Mouse (Mus musculus) heart, embryonic 13.5 days (tissue): ENCODE measurements around the gene Flywch2. TPM values are rescaled to one million over a fixed set of nuclear protein-coding genes. Genes with fewer than 3 reads are reported as not detected.

Source experiments
- ATAC-seq: fragments of 200-750 bp; cut with Nextera tagmentation; 2 replicates; pipeline ENCODE4 v1.8.0; 2017; ENCODE audit warnings: moderate TSS enrichment; ENCODE audit not compliant: insufficient number of reproducible peaks, low FRiP score, low TSS enrichment; ENCODE audit errors: extremely low read depth
- H3K27ac ChIP-seq: fragments of 300-500 bp; sonication (generic); replicated peaks from 2 replicates; pipeline ENCODE4 v1.5.1; 2015; ENCODE audit warnings: moderate library complexity, mild to moderate bottlenecking, inconsistent platforms
- H3K27me3 ChIP-seq: fragments of 300-500 bp; sonication (generic); replicated peaks from 2 replicates; pipeline ENCODE4 v1.6.1; 2015; ENCODE audit warnings: mild to moderate bottlenecking, inconsistent platforms
- H3K36me3 ChIP-seq: fragments of 300-500 bp; sonication (generic); 2 replicates; pipeline ENCODE4 v1.6.1; 2015; ENCODE audit warnings: mild to moderate bottlenecking, inconsistent platforms
- H3K4me1 ChIP-seq: fragments of 300-500 bp; sonication (generic); 2 replicates; pipeline ENCODE4 v1.6.1; 2015; ENCODE audit warnings: inconsistent platforms
- H3K4me2 ChIP-seq: fragments of 300-500 bp; sonication (generic); 2 replicates; pipeline ENCODE4 v1.6.1; 2015; ENCODE audit warnings: inconsistent platforms, mild to moderate bottlenecking, moderate library complexity
- H3K4me3 ChIP-seq: fragments of 300-500 bp; sonication (generic); 2 replicates; pipeline ENCODE4 v1.5.1; 2015; ENCODE audit warnings: moderate library complexity, mild to moderate bottlenecking, inconsistent platforms
- H3K9ac ChIP-seq: fragments of 300-500 bp; sonication (generic); 2 replicates; pipeline ENCODE4 v1.6.1; 2015; ENCODE audit warnings: inconsistent platforms, mild to moderate bottlenecking, moderate library complexity
- H3K9me3 ChIP-seq: fragments of 300-500 bp; sonication (generic); 2 replicates; pipeline ENCODE4 v1.6.1; 2016; ENCODE audit warnings: inconsistent platforms
- WGBS: fragments of 180-500 bp; shearing (Covaris S2); methylation state at CpG from one replicate; pipeline ENCODE4 v1.1.7; 2015; ENCODE audit warnings: mixed read lengths; 5-methylcytosine and 5-hydroxymethylcytosine counted together
- polyA plus RNA-seq: library from polyadenylated mRNA; unstranded; fragments of >200 nt; fragmentation: Nextera tagmentation; extraction: Ambion mirVana; gene quantifications from 2 replicates; pipeline ENCODE4 v1.2.1, GENCODE M21; 2015

Flywch2 gene
- polyA plus RNA-seq, 1 experiment from 2014 or later, result 5.8 TPM

DNA sequence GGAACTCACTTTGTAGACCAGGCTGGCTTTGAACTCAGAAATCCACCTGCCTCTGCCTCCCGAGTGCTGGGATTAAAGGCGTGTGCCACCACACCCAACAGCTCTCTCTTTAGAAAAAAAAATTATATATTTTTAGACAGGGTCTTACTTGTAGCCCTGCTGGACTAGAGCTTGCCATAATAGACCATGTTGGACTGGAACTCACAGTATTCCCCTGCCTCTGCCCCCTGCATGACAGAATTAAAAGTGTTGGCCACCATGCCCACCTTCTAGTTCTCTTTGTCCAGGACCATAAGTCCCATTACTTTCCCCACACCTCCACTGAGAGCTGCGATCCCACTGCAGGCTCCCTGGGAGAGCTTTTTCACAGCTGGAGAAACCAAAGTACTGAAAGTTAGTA, 38.4 kb downstream of the Flywch2 start:
- WGBS, result 70% methylated on average over 3 of the region's 3 CpGs
- Histone ChIP-seq H3K27ac (no peak overlapping the region), H3K36me3 (peaks cover 13% of the 10 kb centered on the region), H3K4me3 (no peak overlapping the region), H3K9me3 (no peaks in the 10 kb centered on the region), H3K4me1 (peaks cover 27% of the 10 kb centered on the region), H3K27me3 (peaks cover 63% of the 10 kb centered on the region), H3K4me2 (no peak overlapping the region), H3K9ac (no peak overlapping the region)
- ATAC-seq, result no peak

- H3K9ac ChIP-seq, result no peak overlapping the region
- H3K27me3 ChIP-seq, result peaks cover 70% of the 10 kb centered on the region
- H3K27ac ChIP-seq, result no peak overlapping the region
- no peaks in the 10 kb centered on the region for H3K9me3 ChIP-seq
- 70% methylated on average over 3 of the region's 3 CpGs for WGBS
- H3K4me3 ChIP-seq, result no peak overlapping the region
- ATAC-seq, result no peak
- peaks cover 33% of the 10 kb centered on the region for H3K4me1 ChIP-seq
- H3K4me2 ChIP-seq, result no peak overlapping the region
- peaks cover 6% of the 10 kb centered on the region for H3K36me3 ChIP-seq
Observed at GRCm38 (mm10) chr17:23746767-23747166, 39.1 kb downstream of the Flywch2 start.

- H3K9me3 ChIP-seq, result no peaks in the 10 kb centered on the region
- 3% methylated on average over 12 of the region's 12 CpGs for WGBS
Observed at GRCm38 (mm10) chr17:23746311-23746710, 39.6 kb downstream of the Flywch2 start.

DNA sequence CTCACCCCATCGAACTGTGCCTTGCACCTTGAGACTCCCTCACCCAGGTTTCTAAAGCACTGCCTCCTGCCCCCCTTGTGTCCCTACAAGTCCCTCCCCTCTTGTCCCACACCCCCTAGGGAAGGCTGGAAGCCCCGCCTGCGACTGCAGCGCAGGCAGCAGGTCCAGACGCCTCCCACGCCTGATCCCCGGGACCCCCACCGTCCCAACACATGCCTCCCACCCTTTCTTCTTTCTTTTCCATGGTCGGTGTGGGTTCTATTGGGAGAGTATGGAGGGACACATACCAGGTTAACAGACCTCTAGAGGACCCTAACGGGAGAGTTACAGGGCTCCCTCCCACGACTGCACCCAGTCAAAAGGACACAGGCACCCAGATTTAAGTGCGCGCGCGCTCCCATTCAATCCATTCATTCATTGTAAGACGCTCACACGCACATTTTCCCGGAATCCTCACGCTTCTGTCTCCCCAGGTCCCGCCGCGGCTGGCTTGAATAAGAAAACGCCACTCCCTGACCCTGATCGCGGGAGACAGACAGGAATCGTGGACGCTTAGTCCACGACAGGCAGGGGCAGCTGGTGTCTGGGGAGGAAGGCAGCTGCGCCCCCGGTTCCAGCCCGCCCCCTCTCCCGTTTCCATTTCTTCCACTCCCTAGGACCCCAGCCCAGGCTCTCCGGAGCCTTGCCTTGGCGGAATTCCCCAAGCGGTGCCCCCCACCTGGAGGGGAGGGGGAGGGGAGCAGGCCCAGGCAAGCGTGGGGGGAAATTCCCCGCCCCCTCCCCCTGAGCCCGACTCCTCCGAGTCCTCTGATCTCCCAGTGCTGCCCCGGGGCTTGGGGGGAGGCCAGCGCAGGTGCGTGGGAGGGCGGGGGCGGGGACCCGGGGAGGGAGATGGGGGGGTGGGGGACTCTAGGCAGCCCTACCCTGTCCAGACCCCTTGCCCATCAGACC, 40.3 kb downstream of the Flywch2 start, which contains the start of gene Kremen2:
Gene Kremen2 (minus strand): TSS at position 533 of the 951 bp plus-strand sequence.
- WGBS, result 1% methylated on average over 45 of the region's 45 CpGs
- Histone ChIP-seq H3K4me2 (peak within 1 kb of the TSS; percentile 69), H3K4me1 (peaks cover 36% of the 10 kb centered on the region), H3K4me3 (peak within 1 kb of the TSS; percentile 44), H3K36me3 (no peaks in the 10 kb centered on the region), H3K9me3 (no peaks in the 10 kb centered on the region), H3K27ac (no peak within 1 kb of the TSS), H3K27me3 (peaks cover 82% of the 10 kb centered on the region), H3K9ac (peak within 1 kb of the TSS; percentile 66)
- ATAC-seq, result no peak

More at GRCm38 (mm10) chr17:23746311-23746710, 39.6 kb downstream of the Flywch2 start:
- Histone ChIP-seq H3K4me1 (peaks cover 33% of the 10 kb centered on the region), H3K27me3 (peaks cover 75% of the 10 kb centered on the region), H3K4me2 (peak overlapping the region; percentile 69), H3K27ac (no peak overlapping the region), H3K36me3 (peaks cover under 1% of the 10 kb centered on the region), H3K4me3 (peak overlapping the region; percentile 44), H3K9ac (peak overlapping the region; percentile 66; the same call in 1 of the 2 replicates)
- ATAC-seq, result no peak

- Histone ChIP-seq H3K4me1 (peaks cover 40% of the 10 kb centered on the region), H3K9ac (no peak overlapping the region; the same call in 1 of the 2 replicates), H3K4me3 (peak overlapping the region; percentile 44), H3K27ac (no peak overlapping the region), H3K9me3 (no peaks in the 10 kb centered on the region), H3K4me2 (peak overlapping the region; percentile 69), H3K36me3 (no peaks in the 10 kb centered on the region), H3K27me3 (peaks cover 84% of the 10 kb centered on the region)
- ATAC-seq, result no peak
- WGBS, result 3% methylated on average over 14 of the region's 14 CpGs
Observed at GRCm38 (mm10) chr17:23744651-23745050, 41.2 kb downstream of the Flywch2 start.

DNA sequence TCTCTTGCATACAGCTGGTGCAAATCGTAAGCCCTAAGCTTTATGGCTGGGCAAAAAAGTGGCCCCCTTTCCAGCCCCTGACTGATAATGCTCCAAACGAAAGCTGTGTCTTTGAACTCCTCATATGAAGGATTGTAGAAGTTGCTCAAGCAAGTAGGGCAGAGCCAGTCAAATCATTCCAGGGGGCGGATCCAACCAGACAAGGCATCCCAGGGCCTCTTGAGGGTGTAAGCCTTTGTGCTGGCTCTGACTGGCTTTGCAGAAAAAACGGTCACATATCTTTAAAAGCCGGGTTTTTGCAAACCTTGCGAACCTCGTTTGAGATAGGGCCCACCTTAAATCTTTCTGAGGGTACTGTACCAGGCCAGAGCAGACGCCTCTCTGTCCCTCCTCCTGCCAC, 41.8 kb downstream of the Flywch2 start:
- Histone ChIP-seq H3K9me3 (no peaks in the 10 kb centered on the region), H3K4me3 (no peak overlapping the region), H3K27ac (no peak overlapping the region), H3K4me1 (peaks cover 44% of the 10 kb centered on the region), H3K4me2 (no peak overlapping the region), H3K27me3 (peaks cover 87% of the 10 kb centered on the region), H3K36me3 (no peaks in the 10 kb centered on the region), H3K9ac (no peak overlapping the region)
- 18% methylated on average over 8 of the region's 8 CpGs for WGBS
- no peak for ATAC-seq

DNA sequence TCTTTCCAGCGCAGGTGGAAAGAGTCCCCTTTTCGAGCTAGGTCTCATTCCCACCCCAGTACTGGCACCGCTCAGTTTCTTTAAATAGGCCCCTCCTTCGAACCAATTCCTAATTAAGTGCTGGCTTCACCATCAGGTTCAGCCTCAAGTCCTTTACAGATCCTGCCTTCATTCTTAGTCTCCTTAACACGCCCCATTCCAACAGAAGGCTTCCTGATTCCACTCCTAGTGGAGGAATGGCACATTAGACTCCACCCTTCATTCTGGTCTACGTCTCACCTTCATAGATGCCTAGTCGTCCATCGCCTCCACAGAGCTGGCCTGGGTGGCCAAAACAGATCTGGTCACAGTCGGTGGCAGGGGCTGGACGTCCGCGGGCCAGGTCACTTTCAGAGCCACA, 42.9 kb downstream of the Flywch2 start:
- Histone ChIP-seq H3K27ac (no peak overlapping the region), H3K9me3 (no peaks in the 10 kb centered on the region), H3K36me3 (no peaks in the 10 kb centered on the region), H3K4me3 (peak overlapping the region; percentile 35; the same call in 1 of the 2 replicates), H3K4me1 (peaks cover 53% of the 10 kb centered on the region), H3K4me2 (peak overlapping the region; percentile 51; the same call in 1 of the 2 replicates), H3K9ac (no peak overlapping the region), H3K27me3 (peaks cover 90% of the 10 kb centered on the region)
- 55% methylated on average over 12 of the region's 12 CpGs for WGBS
- ATAC-seq, result no peak

GRCm38 (mm10) chr17:23742210-23742793, 43.6 kb downstream of the Flywch2 start:
- ATAC-seq, result no peak
- Histone ChIP-seq H3K27me3 (peaks cover 90% of the 10 kb centered on the region), H3K9me3 (no peaks in the 10 kb centered on the region), H3K4me2 (peak overlapping the region; percentile 51), H3K9ac (no peak overlapping the region), H3K4me1 (peaks cover 54% of the 10 kb centered on the region), H3K36me3 (peaks cover 1% of the 10 kb centered on the region), H3K4me3 (peak overlapping the region; percentile 35), H3K27ac (no peak overlapping the region)
- 8% methylated on average over 44 of the region's 44 CpGs for WGBS

GRCm38 (mm10) chr17:23741359-23742209, 44.3 kb downstream of the Flywch2 start:
- no peak overlapping the region for H3K9ac ChIP-seq
- peaks cover 54% of the 10 kb centered on the region for H3K4me1 ChIP-seq
- no peak overlapping the region for H3K27ac ChIP-seq
- no peaks in the 10 kb centered on the region for H3K9me3 ChIP-seq
- H3K36me3 ChIP-seq, result peaks cover 8% of the 10 kb centered on the region
- H3K4me2 ChIP-seq, result no peak overlapping the region
- no peak for ATAC-seq
- WGBS, result 42% methylated on average over 38 of the region's 38 CpGs
- H3K27me3 ChIP-seq, result peaks cover 88% of the 10 kb centered on the region
- H3K4me3 ChIP-seq, result peak overlapping the region; percentile 35

GRCm38 (mm10) chr17:23740598-23741021, 45.3 kb downstream of the Flywch2 start, which contains the start of gene Paqr4:
Gene Paqr4, minus strand, starts transcription at chr17:23740867.
- 4% methylated on average over 13 of the region's 13 CpGs for WGBS
- peak within 1 kb of the TSS; percentile 72 for H3K4me3 ChIP-seq
- H3K4me1 ChIP-seq, result peaks cover 45% of the 10 kb centered on the region
- H3K27me3 ChIP-seq, result peaks cover 82% of the 10 kb centered on the region
- H3K4me2 ChIP-seq, result peak within 1 kb of the TSS; percentile 96
- H3K9ac ChIP-seq, result peak within 1 kb of the TSS; percentile 79
- no peaks in the 10 kb centered on the region for H3K9me3 ChIP-seq
- ATAC-seq, result peak; percentile 0; the same call in 1 of the 2 replicates
- H3K36me3 ChIP-seq, result peaks cover 18% of the 10 kb centered on the region
- 0 out of 2 replicates have a peak within 1 kb of the TSS, but pooled peaks have one; percentile 56 for H3K27ac ChIP-seq
